22 mouse cellular contexts compared by ENCODE assay signal in genomic region chr17:42905919-42906318, GRCm38 (mm10). TPM values are rescaled to one million over a fixed set of nuclear protein-coding genes. Genes with fewer than 3 reads are reported as not detected.
DNase-seq lines count a peak whose midpoint lies in the region; ATAC-seq and TF ChIP-seq lines count a peak whose summit lies in the region.
"Had no signal": no experiment of that assay in that cellular context is flagged by ENCODE, and none has a peak within 500 bp of the region (broad histone marks: within the 10 kb centered on the region; RNA-seq: fewer than 3 reads in every experiment).

No protein-coding gene starts in this region.

- no peaks in the 10 kb centered on the region for H3K36me3 ChIP-seq in CH12.LX (replicated peaks in 1 of 2; ENCODE audit: control insufficient read depth in 1 of 2, insufficient read depth in 1 of 2, low read length in 1 of 2)
- H3K36me3 ChIP-seq in neural tube, embryonic 15.5 days = no peaks in the 10 kb centered on the region
- no peaks in the 10 kb centered on the region for H3K36me3 ChIP-seq in forebrain, embryonic 10.5 days (replicated peaks)
- H3K36me3 ChIP-seq: embryonic facial prominence, embryonic 10.5 days; embryonic facial prominence, embryonic 12.5 days; forebrain, embryonic 12.5 days had no signal

- no peaks in the 10 kb centered on the region for H3K27me3 ChIP-seq in CH12.LX (replicated peaks)
- no peaks in the 10 kb centered on the region for H3K27me3 ChIP-seq in neural tube, embryonic 15.5 days (replicated peaks)
- H3K27me3 ChIP-seq in forebrain, embryonic 10.5 days (ENCODE audit: poor library complexity, severe bottlenecking) = no peaks in the 10 kb centered on the region
- H3K27me3 ChIP-seq: embryonic facial prominence, embryonic 12.5 days; forebrain, embryonic 12.5 days; Patski had no signal

- no peak for ATAC-seq in neural tube, embryonic 15.5 days (ENCODE audit: low FRiP score)
- ATAC-seq: activated CD4-positive, CD25-positive, alpha-beta regulatory T cell, adult 4 months; CD4-positive, CD25-positive, alpha-beta regulatory T cell, adult 4 months; forebrain, embryonic 14.5 days; forebrain, embryonic 16.5 days; Patski had no signal

- TF ChIP-seq POLR2A in CH12.LX (IDR thresholded peaks at IDR 0.05; ENCODE audit: low read depth, low read length) = no peak

- H3K9me3 ChIP-seq in CH12.LX (replicated peaks; ENCODE audit: low read length) = no peaks in the 10 kb centered on the region
- no peaks in the 10 kb centered on the region for H3K9me3 ChIP-seq in neural tube, embryonic 15.5 days (replicated peaks)
- no peaks in the 10 kb centered on the region for H3K9me3 ChIP-seq in forebrain, embryonic 10.5 days
- H3K9me3 ChIP-seq: embryonic facial prominence, embryonic 10.5 days; embryonic facial prominence, embryonic 12.5 days; forebrain, embryonic 12.5 days had no signal

- H3K4me2 ChIP-seq in CH12.LX (ENCODE audit: insufficient read depth, low read depth, poor library complexity, severe bottlenecking) = no peak overlapping the region
- no peak overlapping the region for H3K4me2 ChIP-seq in neural tube, embryonic 15.5 days
- H3K4me2 ChIP-seq: embryonic facial prominence, embryonic 12.5 days; forebrain, embryonic 12.5 days had no signal

- DNase-seq in CH12.LX (ENCODE audit: extremely low read depth) (peak; percentile 10), R1 (ENCODE audit: low read depth, low spot score) (peak; percentile 69)
- DNase-seq in frontal cortex, adult 2 months (ENCODE audit: extremely low spot score in 1 of 2, low spot score in 1 of 2) = no peak
- no peak for DNase-seq in forebrain, embryonic 10.5 days (ENCODE audit: extremely low spot score, low spot score)
- DNase-seq: adrenal gland, adult 8-10 months; adrenal gland, postnatal 14 days; adrenal gland, postnatal 36 days; B cell, adult 2 months; cerebellum, adult 11-12 months; cerebellum, adult 2 months; cerebellum, adult 9-10 months; cerebellum, postnatal 10 days; cerebellum, postnatal 25 days had no signal

- no peak overlapping the region for H3K27ac ChIP-seq in CH12.LX (ENCODE audit: insufficient read depth, low read depth)
- H3K27ac ChIP-seq in neural tube, embryonic 15.5 days (replicated peaks) = no peak overlapping the region
- H3K27ac ChIP-seq in forebrain, embryonic 10.5 days = no peak overlapping the region
- H3K27ac ChIP-seq: embryonic facial prominence, embryonic 10.5 days; embryonic facial prominence, embryonic 12.5 days; forebrain, embryonic 12.5 days had no signal

- dilution Hi-C loops in CH12.LX (cut with MboI; ENCODE audit: extremely low pct_ligation_motif_present, extremely low pct_unique_long_range_greater_than_20kb, low sequenced_read_pairs) = no loop called here

- no peak for TF ChIP-seq RAD21 in CH12.LX (IDR thresholded peaks at IDR 0.05; ENCODE audit: low read depth, low read length)

- H3K4me3 ChIP-seq in CH12.LX (replicated peaks in 1 of 3; ENCODE audit: low read depth in 2 of 3, low read length in 2 of 3, poor library complexity in 1 of 3) = no peak overlapping the region
- H3K4me3 ChIP-seq in neural tube, embryonic 15.5 days (replicated peaks) = no peak overlapping the region
- H3K4me3 ChIP-seq in forebrain, embryonic 10.5 days = no peak overlapping the region
- H3K4me3 ChIP-seq: embryonic facial prominence, embryonic 10.5 days; embryonic facial prominence, embryonic 12.5 days; forebrain, embryonic 12.5 days had no signal

- no peak overlapping the region for H3K9ac ChIP-seq in CH12.LX (ENCODE audit: insufficient read depth, low read depth)
- H3K9ac ChIP-seq in neural tube, embryonic 15.5 days (replicated peaks) = no peak overlapping the region
- H3K9ac ChIP-seq: embryonic facial prominence, embryonic 12.5 days; forebrain, embryonic 12.5 days had no signal

- WGBS in neural tube, embryonic 15.5 days = 90% methylated on average over 6 of the region's 6 CpGs
- 93% methylated on average over 6 of the region's 6 CpGs for WGBS in forebrain, embryonic 10.5 days

- TF ChIP-seq EP300 in CH12.LX (IDR thresholded peaks at IDR 0.05; ENCODE audit: low read length) = no peak

- in situ Hi-C loops in CH12.LX (cut with MboI; ENCODE audit: low pct_ligation_motif_present, low pct_unique_long_range_greater_than_20kb, low sequenced_read_pairs) = no loop called here

- H3K4me1 ChIP-seq in CH12.LX (ENCODE audit: control insufficient read depth in 1 of 2, insufficient read depth in 2 of 2) = peaks cover 0 to 10% of the 10 kb centered on the region in 2 experiments; a peak in 2 of 4 replicates
- no peaks in the 10 kb centered on the region for H3K4me1 ChIP-seq in neural tube, embryonic 15.5 days
- peaks cover 3% of the 10 kb centered on the region; the same call in 1 of the 2 replicates for H3K4me1 ChIP-seq in forebrain, embryonic 10.5 days
- H3K4me1 ChIP-seq: embryonic facial prominence, embryonic 12.5 days; forebrain, embryonic 12.5 days had no signal

- no peaks in the 10 kb centered on the region for H3K79me2 ChIP-seq in CH12.LX (replicated peaks; ENCODE audit: control insufficient read depth, extremely low read depth, insufficient read depth, poor library complexity, severe bottlenecking)

- no peak for TF ChIP-seq CTCF in CH12.LX (conservative IDR thresholded peaks at IDR 0.05 in 1 of 2, IDR thresholded peaks at IDR 0.05 in 1 of 2; ENCODE audit: low read depth in 2 of 2, low read length in 2 of 2)

TF ChIP-seq in CH12.LX, 34 proteins besides CTCF, POLR2A, EP300 and RAD21:
- TF ChIP-seq JUND (conservative IDR thresholded peaks at IDR 0.05; ENCODE audit: low read depth, low read length) = no peak
- no peak for TF ChIP-seq NRF1 (IDR thresholded peaks at IDR 0.05; ENCODE audit: low read depth, low read length)
- TF ChIP-seq KAT2A (IDR thresholded peaks at IDR 0.05; ENCODE audit: insufficient replicate concordance, low read length) = no peak
- no peak for TF ChIP-seq SIN3A (IDR thresholded peaks at IDR 0.05; ENCODE audit: low read length)
- TF ChIP-seq SMC3 (IDR thresholded peaks at IDR 0.05; ENCODE audit: low read depth, low read length) = no peak
- no peak for TF ChIP-seq USF2 (conservative IDR thresholded peaks at IDR 0.05; ENCODE audit: low read depth, low read length)
- no peak for TF ChIP-seq ELF1 (IDR thresholded peaks at IDR 0.05; ENCODE audit: low read depth, low read length)
- TF ChIP-seq PAX5 (IDR thresholded peaks at IDR 0.05; ENCODE audit: low read length) = no peak
- TF ChIP-seq UBTF (IDR thresholded peaks at IDR 0.05; ENCODE audit: low read depth, low read length) = no peak
- no peak for TF ChIP-seq IRF4 (IDR thresholded peaks at IDR 0.05; ENCODE audit: low read depth, low read length)

RNA-seq across cellular contexts. Expression of gene Cd2ap, which starts 29.5 kb away (rescaled TPM):
- total RNA-seq in CH12.LX (2012; rRNA removed) = 18.8 and 19.9 TPM in 2 replicates
- total RNA-seq in CH12.LX (2014; rRNA removed) = 26.1 and 28.8 TPM in 2 replicates
- 36.3 and 36.8 TPM in 2 replicates for polyA plus RNA-seq in CH12.LX (2012; ENCODE audit: insufficient read length, low read depth)
- 8.0 and 12.5 TPM in 2 replicates for polyA plus RNA-seq in neural tube, embryonic 15.5 days (2015; fragmentation: Nextera tagmentation; extraction: Ambion mirVana)
- 25.6 and 26.8 TPM in 2 replicates for polyA plus RNA-seq in frontal cortex, adult 2 months (2012; rRNA removed)
- 12.8 and 13.3 TPM in 2 replicates for polyA plus RNA-seq in forebrain, embryonic 10.5 days (2016; fragmentation: Nextera tagmentation; extraction: Ambion mirVana)

Comparison
In these comparisons a context has a peak if more than half of its experiments do, and no peak if none do; other contexts are left out.
1. DNase-seq: peak in CH12.LX (single experiment) and R1 (single experiment); none in frontal cortex, adult 2 months (0 of 2) and forebrain, embryonic 10.5 days (single experiment).